Mouse (Mus musculus) hindbrain, postnatal 0 days (tissue): ENCODE data around the gene Dnajc22. TPM values are rescaled to one million over a fixed set of nuclear protein-coding genes. Genes with fewer than 3 reads are reported as not detected.
A peak's percentile ranks its signal among the peaks of the same experiment; 100 is the strongest.

Experiments
- ATAC-seq: fragments of 200-750 bp; cut with Nextera tagmentation; 2 replicates; pipeline ENCODE4 v1.8.0; 2017; ENCODE audit warnings: mild to moderate bottlenecking, moderate TSS enrichment, moderate library complexity
- DNase-seq: peaks from one replicate; pipeline ENCODE4 v3.0.0-alpha.2; 2015; ENCODE audit warnings: low spot score
- H3K27ac ChIP-seq: fragments of 300-500 bp; sonication (generic); 2 replicates; pipeline ENCODE4 v1.5.1; 2014; ENCODE audit warnings: mild to moderate bottlenecking
- H3K27me3 ChIP-seq: fragments of 300-500 bp; sonication (generic); 2 replicates; pipeline ENCODE4 v1.6.1; 2014; ENCODE audit warnings: low read length, mixed read lengths; ENCODE audit not compliant: insufficient read depth
- H3K36me3 ChIP-seq: fragments of 300-500 bp; sonication (generic); 2 replicates; pipeline ENCODE4 v1.6.1; 2014; ENCODE audit warnings: low read length, mixed read lengths; ENCODE audit not compliant: insufficient read depth
- H3K4me1 ChIP-seq: fragments of 300-500 bp; sonication (generic); 2 replicates; pipeline ENCODE4 v1.6.1; 2014; ENCODE audit warnings: antibody characterized with exemption, low read length, mixed read lengths; ENCODE audit not compliant: insufficient read depth
- H3K4me2 ChIP-seq: fragments of 300-500 bp; sonication (generic); 2 replicates; pipeline ENCODE4 v1.6.1; 2014; ENCODE audit warnings: low read depth, mild to moderate bottlenecking, low read length, moderate library complexity, mixed read lengths
- H3K4me3 ChIP-seq: fragments of 300-500 bp; sonication (generic); 2 replicates; pipeline ENCODE4 v1.5.1; 2014; ENCODE audit warnings: low read length
- H3K9ac ChIP-seq: fragments of 300-500 bp; sonication (generic); replicated peaks from 2 replicates; pipeline ENCODE4 v1.6.1; 2014; ENCODE audit warnings: mild to moderate bottlenecking, low read length, moderate library complexity, mixed read lengths
- H3K9me3 ChIP-seq: fragments of 300-500 bp; sonication (generic); 2 replicates; pipeline ENCODE4 v1.6.1; 2016; ENCODE audit warnings: low read length, mixed read lengths
- CTCF ChIP-seq: IDR thresholded peaks from 2 replicates; pipeline ENCODE4 v1.5.1; 2016; ENCODE audit warnings: antibody characterized with exemption, control low read depth, low read depth
- WGBS: fragments of 180-500 bp; shearing (Covaris S2); extraction: QIAGEN DNeasy Blood & Tissue Kit; methylation state at CpG from one replicate; pipeline ENCODE4 v1.1.7; 2014; 5-methylcytosine and 5-hydroxymethylcytosine counted together
- polyA plus RNA-seq: library from polyadenylated mRNA; unstranded; fragments of >200 nt; fragmentation: Nextera tagmentation; extraction: Ambion mirVana; gene quantifications from 2 replicates; pipeline ENCODE4 v1.2.1, GENCODE M21; 2015
- total RNA-seq: library from RNA; depleted of rRNA; stranded (reverse); fragments of >200 nt; gene quantifications from 2 replicates; pipeline ENCODE4 v1.2.3, GENCODE M21; 2014

The Dnajc22 gene
- total and polyA plus RNA-seq, 2 experiments from 2014 or later: 0.45 to 0.99 TPM

- WGBS: 1% methylated on average over 34 of the region's 35 CpGs
- peak; percentile 42 for DNase-seq
- no peak for ATAC-seq
- peak overlapping the region; percentile 88 for H3K9ac ChIP-seq
- no peaks in the 10 kb centered on the region for H3K4me1 ChIP-seq
- H3K27ac ChIP-seq: peak overlapping the region; percentile 91
- H3K36me3 ChIP-seq: no peaks in the 10 kb centered on the region
- peak overlapping the region; percentile 63 for H3K4me2 ChIP-seq
- peak overlapping the region; percentile 80 for H3K4me3 ChIP-seq
- no peaks in the 10 kb centered on the region for H3K9me3 ChIP-seq
- TF ChIP-seq CTCF: no peak
- no peaks in the 10 kb centered on the region for H3K27me3 ChIP-seq
Measured at GRCm38 (mm10) chr15:99126816-99127365, 33.9 kb downstream of the Dnajc22 start.

- Histone ChIP-seq H3K9ac (no peak overlapping the region), H3K36me3 (no peaks in the 10 kb centered on the region), H3K27ac (no peak overlapping the region), H3K4me2 (peak overlapping the region; percentile 63), H3K27me3 (no peaks in the 10 kb centered on the region), H3K9me3 (no peaks in the 10 kb centered on the region), H3K4me1 (no peaks in the 10 kb centered on the region), H3K4me3 (peak overlapping the region; percentile 80)
- DNase-seq (no peak), ATAC-seq (no peak)
- TF ChIP-seq CTCF: no peak
- 56% methylated on average over 6 of the region's 6 CpGs for WGBS
Measured at GRCm38 (mm10) chr15:99127851-99128522, 35.0 kb downstream of the Dnajc22 start.

GRCm38 (mm10) chr15:99129441-99129840 lies 36.5 kb downstream of the Dnajc22 start:
- no peak overlapping the region for H3K9ac ChIP-seq
- no peaks in the 10 kb centered on the region for H3K36me3 ChIP-seq
- H3K4me2 ChIP-seq: no peak overlapping the region
- DNase-seq (no peak), ATAC-seq (no peak)
- H3K27ac ChIP-seq: no peak overlapping the region
- H3K9me3 ChIP-seq: no peaks in the 10 kb centered on the region
- H3K27me3 ChIP-seq: no peaks in the 10 kb centered on the region
- TF ChIP-seq CTCF: no peak
- no peak overlapping the region for H3K4me3 ChIP-seq
- 53% methylated on average over 11 of the region's 11 CpGs for WGBS
- H3K4me1 ChIP-seq: no peaks in the 10 kb centered on the region

DNA sequence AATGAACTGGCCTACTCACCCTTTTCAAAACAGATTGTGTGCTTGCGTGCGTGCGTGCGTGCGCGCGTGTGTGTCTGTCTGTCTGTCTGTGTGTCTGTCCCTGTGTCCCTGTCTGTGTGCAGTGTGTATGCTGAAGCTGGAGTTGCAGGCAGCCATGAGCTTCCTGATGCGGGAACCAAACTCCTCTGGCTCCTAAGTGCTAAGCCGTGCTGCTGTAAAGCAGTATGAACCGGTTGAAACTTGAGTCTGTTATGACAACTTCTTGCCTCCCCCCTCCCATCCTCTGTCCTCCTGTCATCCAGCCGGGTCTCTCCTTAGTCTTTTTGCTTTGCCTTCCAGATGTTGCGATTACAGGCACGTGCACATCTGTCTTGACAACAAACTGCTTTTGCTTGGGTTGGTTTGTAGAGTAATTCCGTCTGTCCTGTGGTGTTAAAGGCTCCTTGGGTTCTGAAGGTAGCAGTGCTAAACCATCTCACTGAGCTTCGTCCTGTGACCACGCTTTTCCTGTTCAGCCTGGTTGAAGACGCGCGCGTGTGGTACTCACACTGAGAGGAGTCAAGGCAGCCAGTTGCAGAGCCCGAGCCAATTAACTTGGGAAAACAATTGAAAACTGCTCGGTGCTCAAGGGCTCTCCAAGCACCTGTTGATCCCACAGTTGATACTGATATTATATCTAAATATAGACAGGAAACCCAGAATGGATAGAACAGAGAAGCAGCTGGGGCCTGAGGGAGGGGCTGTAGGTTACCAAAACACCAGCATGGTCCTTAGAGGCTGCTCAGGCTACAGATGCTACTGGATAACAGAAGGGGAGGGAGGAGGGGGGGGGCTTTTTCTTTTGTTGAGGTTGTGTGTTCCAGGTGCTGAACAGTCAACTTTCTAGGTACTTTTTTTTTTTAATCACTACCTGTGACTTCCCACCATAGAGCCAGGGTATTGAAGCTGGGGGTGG lies 37.3 kb downstream of the Dnajc22 start:
- no peak overlapping the region for H3K4me2 ChIP-seq
- ATAC-seq (no peak), DNase-seq (no peak)
- H3K27me3 ChIP-seq: no peaks in the 10 kb centered on the region
- no peak overlapping the region for H3K4me3 ChIP-seq
- no peaks in the 10 kb centered on the region for H3K36me3 ChIP-seq
- no peak overlapping the region for H3K27ac ChIP-seq
- no peak overlapping the region; the same call in 1 of the 2 replicates for H3K9ac ChIP-seq
- 68% methylated on average over 22 of the region's 22 CpGs for WGBS
- H3K4me1 ChIP-seq: no peaks in the 10 kb centered on the region
- no peak for TF ChIP-seq CTCF
- no peaks in the 10 kb centered on the region for H3K9me3 ChIP-seq

- TF ChIP-seq CTCF: no peak
- DNase-seq (no peak), ATAC-seq (no peak)
- Histone ChIP-seq H3K9me3 (no peaks in the 10 kb centered on the region), H3K27me3 (no peaks in the 10 kb centered on the region), H3K4me3 (no peak overlapping the region), H3K27ac (no peak overlapping the region), H3K4me1 (no peaks in the 10 kb centered on the region), H3K36me3 (no peaks in the 10 kb centered on the region), H3K4me2 (no peak overlapping the region), H3K9ac (no peak overlapping the region)
- 91% methylated on average over 5 of the region's 5 CpGs for WGBS
Measured at GRCm38 (mm10) chr15:99138389-99138788, 45.4 kb downstream of the Dnajc22 start.

DNA sequence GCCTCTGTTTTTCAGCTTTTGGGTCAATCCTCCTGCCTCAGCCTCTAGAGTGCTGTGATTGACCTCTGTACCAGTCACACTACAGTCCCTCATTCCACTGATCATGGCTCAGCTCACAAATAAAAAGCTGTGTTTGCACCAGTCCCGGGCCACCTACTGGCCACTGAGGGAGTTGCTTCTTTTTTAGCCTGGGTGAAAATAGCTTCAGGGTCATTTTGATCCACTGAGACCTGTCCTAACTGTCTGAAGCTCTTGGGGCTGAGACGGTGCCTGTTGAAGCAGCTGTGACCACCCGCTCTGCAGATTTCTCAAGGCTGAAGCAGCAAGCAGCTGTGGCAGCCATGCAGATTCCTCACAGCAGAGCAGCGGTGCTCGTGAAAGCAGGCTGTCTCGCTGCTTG lies 46.7 kb downstream of the Dnajc22 start:
- no peak overlapping the region for H3K9ac ChIP-seq
- ATAC-seq (peak; percentile 64; the same call in 1 of the 2 replicates), DNase-seq (peak; percentile 74)
- no peaks in the 10 kb centered on the region for H3K9me3 ChIP-seq
- no peaks in the 10 kb centered on the region for H3K4me1 ChIP-seq
- H3K4me2 ChIP-seq: no peak overlapping the region
- H3K36me3 ChIP-seq: no peaks in the 10 kb centered on the region
- H3K27ac ChIP-seq: no peak overlapping the region
- 48% methylated on average over 6 of the region's 6 CpGs for WGBS
- TF ChIP-seq CTCF: peak; percentile 75
- H3K27me3 ChIP-seq: no peaks in the 10 kb centered on the region
- H3K4me3 ChIP-seq: no peak overlapping the region
